Mouse (Mus musculus) heart, postnatal 0 days (tissue): ENCODE data around the gene Hrc.

ENCODE experiments used
- CTCF ChIP-seq: IDR thresholded peaks from 2 replicates; pipeline ENCODE4 v1.5.1; 2016; ENCODE audit warnings: antibody characterized with exemption, control low read depth, low read depth
- EP300 ChIP-seq: IDR thresholded peaks from 2 replicates; pipeline ENCODE4 v1.6.1; 2016; ENCODE audit warnings: antibody characterized with exemption, low read depth

DNA sequence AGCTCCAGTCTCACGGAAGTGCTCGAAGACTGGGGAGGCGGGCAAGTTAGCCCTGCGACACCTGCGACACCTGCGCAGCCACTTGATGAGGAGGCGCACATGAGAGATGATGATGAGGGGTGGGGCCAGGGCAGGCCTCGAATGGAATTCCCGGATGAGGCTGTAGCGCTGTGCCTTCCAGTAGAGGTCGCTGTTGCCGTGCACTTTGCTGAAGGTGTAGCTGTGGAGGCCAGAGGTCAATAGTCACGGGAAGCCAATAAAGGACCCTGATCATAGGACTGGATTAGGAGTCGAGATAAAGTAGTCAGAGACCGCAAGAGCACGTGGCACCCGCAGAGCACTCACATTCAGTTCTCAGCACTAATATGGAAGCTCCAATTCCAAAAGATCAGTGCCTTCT is 29.8 kb upstream of the Hrc start:
- TF ChIP-seq CTCF = peak; percentile 73
- no peak for TF ChIP-seq EP300
